Mouse (Mus musculus) lung, embryonic 15.5 days (tissue): ENCODE measurements around the gene Trpm6. TPM values are rescaled to one million over a fixed set of nuclear protein-coding genes. Genes with fewer than 3 reads are reported as not detected.

Experiments used
- ATAC-seq: fragments of 200-750 bp; cut with Nextera tagmentation; 2 replicates; pipeline ENCODE4 v1.8.0; 2017; ENCODE audit warnings: moderate number of reproducible peaks, borderline replicate concordance; ENCODE audit not compliant: low FRiP score, low TSS enrichment; ENCODE audit errors: extremely low read depth
- H3K27ac ChIP-seq: fragments of 300-500 bp; sonication (generic); 2 replicates; pipeline ENCODE4 v1.5.1; 2015; ENCODE audit warnings: moderate library complexity, mild to moderate bottlenecking, inconsistent platforms
- H3K27me3 ChIP-seq: fragments of 300-500 bp; sonication (generic); 2 replicates; pipeline ENCODE4 v1.6.1; 2015; ENCODE audit warnings: inconsistent platforms
- H3K36me3 ChIP-seq: fragments of 300-500 bp; sonication (generic); 2 replicates; pipeline ENCODE4 v1.6.1; 2015; ENCODE audit warnings: inconsistent platforms
- H3K4me1 ChIP-seq: fragments of 300-500 bp; sonication (generic); 2 replicates; pipeline ENCODE4 v1.6.1; 2015; ENCODE audit warnings: inconsistent platforms
- H3K4me2 ChIP-seq: fragments of 300-500 bp; sonication (generic); 2 replicates; pipeline ENCODE4 v1.6.1; 2015; ENCODE audit warnings: inconsistent platforms, mild to moderate bottlenecking, moderate library complexity
- H3K4me3 ChIP-seq: fragments of 300-500 bp; sonication (generic); 2 replicates; pipeline ENCODE4 v1.5.1; 2015; ENCODE audit warnings: mild to moderate bottlenecking, inconsistent platforms
- H3K9ac ChIP-seq: fragments of 300-500 bp; sonication (generic); 2 replicates; pipeline ENCODE4 v1.6.1; 2015; ENCODE audit warnings: inconsistent platforms
- H3K9me3 ChIP-seq: fragments of 300-500 bp; sonication (generic); 2 replicates; pipeline ENCODE4 v1.6.1; 2016; ENCODE audit warnings: inconsistent platforms
- WGBS: fragments of 180-500 bp; shearing (Covaris S2); methylation state at CpG from one replicate; pipeline ENCODE4 v1.1.7; 2015; 5-methylcytosine and 5-hydroxymethylcytosine counted together
- polyA plus RNA-seq: library from polyadenylated mRNA; unstranded; fragments of >200 nt; fragmentation: Nextera tagmentation; extraction: Ambion mirVana; gene quantifications from 2 replicates; pipeline ENCODE4 v1.2.1, GENCODE M21; 2015

Trpm6 gene
- polyA plus RNA-seq, 1 experiment from 2014 or later: 1.6 TPM

- 86% methylated on average over 4 of the region's 4 CpGs for WGBS
- Histone ChIP-seq H3K4me2 (no peak overlapping the region), H3K4me3 (no peak overlapping the region), H3K9me3 (no peaks in the 10 kb centered on the region), H3K27ac (no peak overlapping the region), H3K36me3 (no peaks in the 10 kb centered on the region), H3K9ac (no peak overlapping the region), H3K4me1 (no peaks in the 10 kb centered on the region), H3K27me3 (no peaks in the 10 kb centered on the region)
- no peak for ATAC-seq
Measured at GRCm38 (mm10) chr19:18735901-18736300, 13.9 kb upstream of the Trpm6 start.

- no peak for ATAC-seq
- H3K9ac ChIP-seq: no peak overlapping the region
- H3K27ac ChIP-seq: no peak overlapping the region
- 67% methylated on average over 7 of the region's 7 CpGs for WGBS
- H3K4me2 ChIP-seq: no peak overlapping the region
- H3K4me3 ChIP-seq: no peak overlapping the region
- no peaks in the 10 kb centered on the region for H3K36me3 ChIP-seq
- no peaks in the 10 kb centered on the region for H3K4me1 ChIP-seq
- no peaks in the 10 kb centered on the region for H3K27me3 ChIP-seq
- H3K9me3 ChIP-seq: no peaks in the 10 kb centered on the region
Measured at GRCm38 (mm10) chr19:18739146-18739545, 10.6 kb upstream of the Trpm6 start.

GRCm38 (mm10) chr19:18743946-18744345, 5.8 kb upstream of the Trpm6 start:
- WGBS: 50% methylated on average over 5 of the region's 5 CpGs
- Histone ChIP-seq H3K27ac (no peak overlapping the region), H3K4me3 (no peak overlapping the region), H3K36me3 (no peaks in the 10 kb centered on the region), H3K9me3 (no peaks in the 10 kb centered on the region), H3K9ac (no peak overlapping the region), H3K4me1 (no peaks in the 10 kb centered on the region), H3K4me2 (no peak overlapping the region), H3K27me3 (no peaks in the 10 kb centered on the region)
- ATAC-seq: no peak

GRCm38 (mm10) chr19:18746576-18747340, 3.0 kb upstream of the Trpm6 start:
- Histone ChIP-seq H3K4me2 (no peak overlapping the region), H3K9ac (no peak overlapping the region), H3K36me3 (no peaks in the 10 kb centered on the region), H3K4me3 (no peak overlapping the region), H3K4me1 (no peaks in the 10 kb centered on the region), H3K27me3 (no peaks in the 10 kb centered on the region), H3K9me3 (no peaks in the 10 kb centered on the region), H3K27ac (no peak overlapping the region)
- no peak for ATAC-seq
- WGBS: 85% methylated on average over 5 of the region's 5 CpGs

- H3K27ac ChIP-seq: no peak overlapping the region
- H3K36me3 ChIP-seq: no peaks in the 10 kb centered on the region
- no peak for ATAC-seq
- WGBS: 84% methylated on average over 4 of the region's 4 CpGs
- H3K4me2 ChIP-seq: no peak overlapping the region
- H3K27me3 ChIP-seq: no peaks in the 10 kb centered on the region
- no peak overlapping the region for H3K9ac ChIP-seq
- no peaks in the 10 kb centered on the region for H3K4me1 ChIP-seq
- H3K9me3 ChIP-seq: no peaks in the 10 kb centered on the region
- H3K4me3 ChIP-seq: no peak overlapping the region
Measured at GRCm38 (mm10) chr19:18747379-18747778, 2.4 kb upstream of the Trpm6 start.

GRCm38 (mm10) chr19:18757191-18757590, 7.4 kb downstream of the Trpm6 start:
- ATAC-seq: no peak
- Histone ChIP-seq H3K9ac (no peak overlapping the region), H3K4me1 (peaks cover 4% of the 10 kb centered on the region; the same call in 1 of the 2 replicates), H3K4me3 (no peak overlapping the region), H3K27ac (no peak overlapping the region), H3K36me3 (no peaks in the 10 kb centered on the region), H3K9me3 (no peaks in the 10 kb centered on the region), H3K4me2 (no peak overlapping the region), H3K27me3 (no peaks in the 10 kb centered on the region)

GRCm38 (mm10) chr19:18757706-18758105, 7.9 kb downstream of the Trpm6 start:
- H3K4me1 ChIP-seq: peaks cover 4% of the 10 kb centered on the region; the same call in 1 of the 2 replicates
- no peak for ATAC-seq
- H3K27me3 ChIP-seq: no peaks in the 10 kb centered on the region
- no peak overlapping the region for H3K27ac ChIP-seq
- H3K9ac ChIP-seq: no peak overlapping the region
- H3K4me3 ChIP-seq: no peak overlapping the region
- 41% methylated on average over 4 of the region's 4 CpGs for WGBS
- no peak overlapping the region for H3K4me2 ChIP-seq
- H3K36me3 ChIP-seq: no peaks in the 10 kb centered on the region
- no peaks in the 10 kb centered on the region for H3K9me3 ChIP-seq

- H3K9ac ChIP-seq: no peak overlapping the region
- H3K4me1 ChIP-seq: peaks cover 4% of the 10 kb centered on the region; the same call in 1 of the 2 replicates
- H3K4me2 ChIP-seq: peak overlapping the region; percentile 34; the same call in 1 of the 2 replicates
- no peak overlapping the region for H3K4me3 ChIP-seq
- H3K27ac ChIP-seq: peak overlapping the region; percentile 33; the same call in 1 of the 2 replicates
- no peaks in the 10 kb centered on the region for H3K36me3 ChIP-seq
- ATAC-seq: peak; percentile 94
- no peaks in the 10 kb centered on the region for H3K9me3 ChIP-seq
- H3K27me3 ChIP-seq: no peaks in the 10 kb centered on the region
- 24% methylated on average over 6 of the region's 6 CpGs for WGBS
Measured at GRCm38 (mm10) chr19:18758269-18758668, 8.5 kb downstream of the Trpm6 start.

GRCm38 (mm10) chr19:18758916-18759315, 9.1 kb downstream of the Trpm6 start:
- ATAC-seq: no peak
- H3K4me3 ChIP-seq: 0 out of 2 replicates have a peak overlapping the region, but pooled peaks have one; percentile 5
- no peaks in the 10 kb centered on the region for H3K9me3 ChIP-seq
- H3K27ac ChIP-seq: peak overlapping the region; percentile 33; the same call in 1 of the 2 replicates
- WGBS: 25% methylated on average over 9 of the region's 9 CpGs
- no peaks in the 10 kb centered on the region for H3K27me3 ChIP-seq
- peak overlapping the region; percentile 34; the same call in 1 of the 2 replicates for H3K4me2 ChIP-seq
- H3K9ac ChIP-seq: no peak overlapping the region
- no peaks in the 10 kb centered on the region for H3K36me3 ChIP-seq
- peaks cover 4% of the 10 kb centered on the region; the same call in 1 of the 2 replicates for H3K4me1 ChIP-seq

GRCm38 (mm10) chr19:18766399-18766798, 16.6 kb downstream of the Trpm6 start:
- WGBS: 72% methylated on average over 5 of the region's 5 CpGs
- no peak overlapping the region for H3K4me3 ChIP-seq
- no peaks in the 10 kb centered on the region for H3K4me1 ChIP-seq
- H3K27ac ChIP-seq: no peak overlapping the region
- no peak overlapping the region for H3K4me2 ChIP-seq
- H3K36me3 ChIP-seq: no peaks in the 10 kb centered on the region
- ATAC-seq: no peak
- no peak overlapping the region for H3K9ac ChIP-seq
- H3K27me3 ChIP-seq: no peaks in the 10 kb centered on the region
- no peaks in the 10 kb centered on the region for H3K9me3 ChIP-seq

GRCm38 (mm10) chr19:18771048-18771447, 21.3 kb downstream of the Trpm6 start:
- no peak for ATAC-seq
- 50% methylated on average over 1 of the region's 1 CpGs for WGBS
- Histone ChIP-seq H3K27ac (no peak overlapping the region), H3K9me3 (no peaks in the 10 kb centered on the region), H3K4me3 (no peak overlapping the region), H3K4me1 (no peaks in the 10 kb centered on the region), H3K4me2 (no peak overlapping the region), H3K36me3 (no peaks in the 10 kb centered on the region), H3K27me3 (no peaks in the 10 kb centered on the region), H3K9ac (no peak overlapping the region)

GRCm38 (mm10) chr19:18771561-18771960, 21.8 kb downstream of the Trpm6 start:
- no peaks in the 10 kb centered on the region for H3K9me3 ChIP-seq
- no peaks in the 10 kb centered on the region for H3K36me3 ChIP-seq
- ATAC-seq: no peak
- H3K27me3 ChIP-seq: no peaks in the 10 kb centered on the region
- no peak overlapping the region for H3K4me3 ChIP-seq
- H3K4me1 ChIP-seq: no peaks in the 10 kb centered on the region
- H3K4me2 ChIP-seq: no peak overlapping the region
- 74% methylated on average over 1 of the region's 1 CpGs for WGBS
- H3K27ac ChIP-seq: no peak overlapping the region
- no peak overlapping the region for H3K9ac ChIP-seq
